Mouse (Mus musculus) retina, postnatal 1 day (tissue): ENCODE measurements at regions not wholly inside any gene's neighbourhood (a gene's known extent, or its start where the extent isn't known, plus 50 kb on each side); places are given as distances from the start of the nearest gene placed in this dataset.

Source experiments
- DNase-seq: peaks from one replicate; pipeline ENCODE4 v3.0.0-alpha.2; 2012

DNA sequence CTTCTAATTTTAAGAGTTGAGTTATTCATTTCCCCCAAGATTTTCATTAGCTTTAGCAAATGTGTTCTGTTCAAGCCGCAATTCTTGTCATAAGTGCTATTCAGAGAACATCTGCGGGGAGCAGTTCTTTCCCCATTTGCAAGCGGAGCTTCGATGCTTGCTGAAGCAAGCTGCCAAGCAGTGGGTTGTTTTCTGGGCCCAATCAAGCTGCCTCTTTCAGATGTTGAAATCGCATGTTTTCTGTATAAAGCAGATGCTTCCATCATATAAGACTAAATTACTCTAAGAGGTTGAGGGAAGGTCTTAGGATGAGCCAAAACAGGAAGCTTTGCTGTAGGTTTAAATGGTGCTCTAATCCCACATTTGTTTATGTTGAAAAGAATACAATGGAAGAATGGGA, 547.4 kb downstream of the Abca13 start:
- no peak for DNase-seq

- DNase-seq: no peak
Measured at GRCm38 (mm10) chr11:9780240-9780901, 588.6 kb downstream of the Abca13 start.

DNA sequence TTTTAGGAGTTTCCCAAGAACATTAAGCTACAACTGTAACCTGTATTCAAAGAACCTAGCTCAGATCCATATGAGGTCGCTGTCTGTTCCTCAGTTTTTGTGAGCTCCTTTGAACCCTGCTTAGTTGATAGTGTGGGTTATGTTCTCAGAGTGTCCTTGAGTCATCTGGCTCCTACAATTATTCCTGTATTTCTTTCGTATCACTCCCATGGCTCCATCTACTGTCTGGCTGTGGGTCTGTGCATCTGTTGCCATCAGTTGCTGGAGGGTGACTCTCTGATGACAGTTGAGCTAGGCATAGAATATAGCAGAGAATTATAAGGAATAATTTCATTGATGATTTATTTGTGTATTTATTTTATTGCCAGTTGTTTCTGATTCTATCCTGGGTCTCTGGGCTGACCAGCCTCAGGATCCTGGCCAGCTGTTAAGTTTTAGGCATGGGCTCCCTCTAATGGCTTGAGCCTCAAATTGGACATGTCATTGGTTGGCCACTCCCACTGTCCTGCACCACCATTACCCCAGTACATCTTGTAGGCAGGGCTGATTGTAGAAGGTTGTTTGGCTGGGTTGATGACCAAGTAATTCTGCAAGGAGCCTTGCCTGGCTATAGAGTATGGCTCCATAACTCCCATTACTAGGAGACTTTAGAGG, 601.6 kb downstream of the Abca13 start:
- DNase-seq: peak; percentile 3

- no peak for DNase-seq
Measured at GRCm38 (mm10) chr11:9839636-9840035, 647.9 kb downstream of the Abca13 start.

DNA sequence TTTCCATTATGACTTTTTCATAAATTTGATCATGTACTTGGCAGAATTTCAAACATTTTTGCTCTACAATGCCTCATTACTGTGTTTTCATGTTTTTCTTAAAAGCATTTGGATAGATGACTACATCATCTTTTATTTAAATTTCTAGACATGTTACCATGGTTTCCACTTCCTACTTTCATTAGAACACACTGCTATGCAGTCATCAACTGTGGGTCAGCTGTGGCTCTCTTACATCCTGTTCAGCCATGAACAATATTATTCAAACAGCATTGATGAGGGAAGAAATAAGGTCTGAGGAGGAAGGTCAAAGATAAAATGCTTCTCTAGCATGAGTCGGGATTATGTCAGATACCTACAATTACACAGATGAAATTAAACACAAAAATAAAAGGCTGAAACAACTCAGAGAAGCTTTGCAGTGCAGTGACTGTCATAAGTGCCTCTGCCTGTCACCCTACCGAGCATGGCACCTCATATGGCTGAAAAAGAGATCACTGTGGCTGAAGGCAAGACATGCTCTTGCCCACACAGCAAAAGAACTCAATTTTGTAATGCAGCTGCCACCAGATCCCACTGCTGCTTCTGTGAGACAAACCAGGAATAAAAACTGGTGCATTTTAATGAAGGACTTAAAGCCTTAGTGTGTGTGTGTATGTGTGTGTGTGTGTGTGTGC, 676.9 kb downstream of the Abca13 start:
- no peak for DNase-seq
